Mouse (Mus musculus) intestine, postnatal 0 days (tissue): ENCODE measurements at regions not wholly inside any gene's neighbourhood (a gene's known extent, or its start where the extent isn't known, plus 50 kb on each side); places are given as distances from the start of the nearest gene placed in this dataset.

Experiments used
- ATAC-seq: fragments of 200-750 bp; cut with Nextera tagmentation; 2 replicates; pipeline ENCODE4 v1.8.0; 2017; ENCODE audit warnings: mild to moderate bottlenecking, moderate TSS enrichment, moderate library complexity
- H3K27ac ChIP-seq: fragments of 300-500 bp; sonication (generic); 2 replicates; pipeline ENCODE4 v1.5.1; 2014; ENCODE audit warnings: mild to moderate bottlenecking, low read depth, low read length, moderate library complexity
- H3K27me3 ChIP-seq: fragments of 300-500 bp; sonication (generic); replicated peaks from 2 replicates; pipeline ENCODE4 v1.6.1; 2014; ENCODE audit warnings: low read length, mixed read lengths; ENCODE audit not compliant: control insufficient read depth, insufficient read depth
- H3K36me3 ChIP-seq: fragments of 300-500 bp; sonication (generic); 2 replicates; pipeline ENCODE4 v1.6.1; 2014; ENCODE audit warnings: mild to moderate bottlenecking, moderate library complexity; ENCODE audit not compliant: control insufficient read depth, insufficient read depth
- H3K4me1 ChIP-seq: fragments of 300-500 bp; sonication (generic); replicated peaks from 2 replicates; pipeline ENCODE4 v1.6.1; 2014; ENCODE audit warnings: antibody characterized with exemption, low read length, mixed read lengths; ENCODE audit not compliant: control insufficient read depth, insufficient read depth
- H3K4me2 ChIP-seq: fragments of 300-500 bp; sonication (generic); replicated peaks from 2 replicates; pipeline ENCODE4 v1.6.1; 2014; ENCODE audit warnings: low read depth, mild to moderate bottlenecking, moderate library complexity
- H3K4me3 ChIP-seq: fragments of 300-500 bp; sonication (generic); 2 replicates; pipeline ENCODE4 v1.5.1; 2014; ENCODE audit warnings: low read depth, low read length
- H3K9ac ChIP-seq: fragments of 300-500 bp; sonication (generic); 2 replicates; pipeline ENCODE4 v1.6.1; 2014; ENCODE audit warnings: mild to moderate bottlenecking, low read depth, low read length
- H3K9me3 ChIP-seq: fragments of 300-500 bp; sonication (generic); 2 replicates; pipeline ENCODE4 v1.6.1; 2016; ENCODE audit warnings: mixed run types; ENCODE audit not compliant: control insufficient read depth
- CTCF ChIP-seq: sonication (generic); IDR thresholded peaks from 2 replicates; pipeline ENCODE4 v1.5.1; 2016; ENCODE audit warnings: low read depth, mild to moderate bottlenecking, control low read depth, antibody characterized with exemption, moderate library complexity
- WGBS: fragments of 180-500 bp; shearing (Covaris S2); extraction: QIAGEN DNeasy Blood & Tissue Kit; methylation state at CpG from one replicate; pipeline ENCODE4 v1.1.7; 2014; 5-methylcytosine and 5-hydroxymethylcytosine counted together

DNA sequence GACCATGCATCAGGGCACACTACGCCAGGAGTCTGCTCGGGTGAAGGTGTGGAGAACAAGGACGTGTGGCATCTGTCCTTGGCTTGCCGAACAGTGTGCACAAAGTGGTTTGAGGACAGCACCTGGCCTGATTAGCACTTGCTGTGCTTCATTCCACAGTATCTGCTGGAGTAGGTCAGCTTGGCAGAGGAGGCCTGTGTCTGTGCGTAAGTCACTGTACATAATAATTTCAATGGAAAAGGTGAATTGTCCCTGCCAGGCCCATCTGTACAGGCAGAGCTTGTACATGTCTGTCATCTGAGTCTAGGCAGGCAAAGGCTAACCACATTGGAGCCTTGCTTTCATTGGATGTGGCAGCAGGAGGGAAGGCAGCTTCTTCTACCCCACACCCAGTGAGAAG lies 979.5 kb upstream of the Car8 start:
- Histone ChIP-seq H3K4me2 (no peak overlapping the region), H3K4me1 (no peaks in the 10 kb centered on the region), H3K27ac (no peak overlapping the region), H3K9me3 (no peaks in the 10 kb centered on the region), H3K9ac (no peak overlapping the region), H3K36me3 (no peaks in the 10 kb centered on the region), H3K4me3 (no peak overlapping the region), H3K27me3 (no peaks in the 10 kb centered on the region)
- no peak for TF ChIP-seq CTCF
- ATAC-seq, result no peak
- 87% methylated on average over 5 of the region's 5 CpGs for WGBS

DNA sequence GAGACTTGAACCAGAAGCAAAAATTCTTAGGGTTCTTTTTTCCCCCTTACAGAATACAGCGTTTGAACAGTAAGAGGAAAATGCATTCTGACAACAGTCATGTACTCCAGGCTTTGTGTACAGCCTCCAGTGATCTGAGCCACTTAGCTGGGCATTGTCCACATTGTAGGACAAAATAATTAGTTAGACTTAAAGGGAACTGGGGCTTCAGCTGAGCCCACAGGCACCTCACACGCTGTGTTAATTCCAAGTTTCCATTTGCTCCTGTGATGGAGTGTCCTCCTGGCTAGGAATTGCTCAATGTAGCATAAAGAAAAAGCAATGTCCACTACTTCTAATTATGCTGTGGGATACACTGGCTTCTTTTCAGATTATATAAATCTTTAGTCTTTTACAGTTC lies 969.8 kb upstream of the Car8 start:
- H3K27me3 ChIP-seq, result no peaks in the 10 kb centered on the region
- ATAC-seq, result no peak
- no peak overlapping the region for H3K9ac ChIP-seq
- WGBS, result 83% methylated on average over 2 of the region's 2 CpGs
- H3K4me1 ChIP-seq, result no peaks in the 10 kb centered on the region
- no peak overlapping the region for H3K27ac ChIP-seq
- no peaks in the 10 kb centered on the region for H3K9me3 ChIP-seq
- TF ChIP-seq CTCF, result no peak
- H3K4me2 ChIP-seq, result no peak overlapping the region
- H3K36me3 ChIP-seq, result no peaks in the 10 kb centered on the region
- H3K4me3 ChIP-seq, result no peak overlapping the region

DNA sequence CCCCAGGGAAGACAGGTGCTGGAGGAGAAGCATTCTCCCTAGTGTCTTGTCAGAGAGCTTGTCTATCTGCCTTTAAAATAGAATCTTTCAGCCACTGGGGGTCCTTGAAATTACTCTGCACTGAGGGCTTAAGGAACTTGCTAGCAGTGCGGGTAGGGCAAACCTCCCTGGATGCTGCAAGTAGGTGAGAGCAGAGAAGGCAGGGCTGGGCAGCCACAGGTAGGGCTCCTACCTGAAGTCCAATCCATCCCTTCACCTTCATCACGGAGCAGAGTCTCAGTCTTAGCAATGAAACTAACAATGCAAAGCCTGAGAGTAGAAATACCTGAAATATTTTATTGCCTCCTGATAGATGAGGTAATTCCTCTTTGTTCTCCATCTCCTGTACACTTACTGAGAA lies 961.2 kb upstream of the Car8 start:
- Histone ChIP-seq H3K4me3 (no peak overlapping the region), H3K9ac (no peak overlapping the region), H3K4me2 (no peak overlapping the region), H3K27ac (no peak overlapping the region), H3K4me1 (no peaks in the 10 kb centered on the region), H3K27me3 (no peaks in the 10 kb centered on the region), H3K36me3 (no peaks in the 10 kb centered on the region), H3K9me3 (no peaks in the 10 kb centered on the region)
- ATAC-seq, result no peak
- 65% methylated on average over 2 of the region's 2 CpGs for WGBS
- TF ChIP-seq CTCF, result no peak

DNA sequence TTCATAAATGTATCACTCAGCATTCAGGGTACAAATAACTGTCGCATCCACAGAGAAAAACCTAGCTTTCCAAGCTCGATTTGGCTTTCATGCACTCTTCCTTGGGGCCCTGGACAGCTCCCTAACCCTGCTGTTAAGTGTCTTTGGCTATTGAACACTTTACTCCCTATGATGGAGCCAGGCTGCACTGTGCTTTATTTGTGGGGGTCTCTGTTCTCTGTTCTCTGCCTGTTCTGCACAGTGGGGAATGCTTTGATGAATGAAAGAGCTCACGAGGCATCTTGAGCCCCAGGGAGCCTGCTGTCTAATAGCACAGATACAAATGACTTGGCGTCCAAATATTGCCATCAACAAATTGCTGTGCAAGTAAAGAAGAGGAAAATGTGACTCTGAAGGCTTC lies 957.6 kb upstream of the Car8 start:
- Histone ChIP-seq H3K36me3 (no peaks in the 10 kb centered on the region), H3K9ac (no peak overlapping the region)
- ATAC-seq, result no peak

DNA sequence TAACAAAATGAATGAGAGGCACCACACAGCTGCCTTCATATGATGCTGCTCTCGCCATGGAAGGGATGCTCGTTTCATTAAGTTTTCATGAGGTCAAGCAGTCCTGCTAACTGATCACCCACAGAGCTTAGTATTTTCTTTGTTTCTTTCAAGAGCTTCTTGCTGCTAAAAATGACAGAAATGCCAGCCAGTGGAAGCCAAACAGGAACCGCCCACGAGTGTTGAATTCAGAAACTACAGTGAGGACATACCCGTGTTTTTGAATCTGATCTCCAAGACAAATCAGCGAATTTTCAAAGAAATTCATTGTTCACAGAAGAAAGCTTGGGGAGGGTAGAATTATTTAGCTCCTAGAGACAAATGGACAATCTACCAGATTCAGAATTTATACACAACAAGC lies 954.3 kb upstream of the Car8 start:
- no peak overlapping the region for H3K9ac ChIP-seq
- no peak for TF ChIP-seq CTCF
- H3K27me3 ChIP-seq, result no peaks in the 10 kb centered on the region
- H3K4me1 ChIP-seq, result no peaks in the 10 kb centered on the region
- ATAC-seq, result no peak
- no peaks in the 10 kb centered on the region for H3K36me3 ChIP-seq
- no peak overlapping the region for H3K27ac ChIP-seq
- no peaks in the 10 kb centered on the region for H3K9me3 ChIP-seq
- no peak overlapping the region for H3K4me3 ChIP-seq
- WGBS, result 72% methylated on average over 6 of the region's 6 CpGs
- H3K4me2 ChIP-seq, result no peak overlapping the region

More for the DNA sequence above, 957.6 kb upstream of the Car8 start:
- no peak for TF ChIP-seq CTCF
- H3K4me1 ChIP-seq, result no peaks in the 10 kb centered on the region
- H3K4me3 ChIP-seq, result no peak overlapping the region
- H3K27ac ChIP-seq, result no peak overlapping the region
- no peak overlapping the region for H3K4me2 ChIP-seq
- no peaks in the 10 kb centered on the region for H3K9me3 ChIP-seq
- H3K27me3 ChIP-seq, result no peaks in the 10 kb centered on the region
- 54% methylated on average over 4 of the region's 4 CpGs for WGBS

DNA sequence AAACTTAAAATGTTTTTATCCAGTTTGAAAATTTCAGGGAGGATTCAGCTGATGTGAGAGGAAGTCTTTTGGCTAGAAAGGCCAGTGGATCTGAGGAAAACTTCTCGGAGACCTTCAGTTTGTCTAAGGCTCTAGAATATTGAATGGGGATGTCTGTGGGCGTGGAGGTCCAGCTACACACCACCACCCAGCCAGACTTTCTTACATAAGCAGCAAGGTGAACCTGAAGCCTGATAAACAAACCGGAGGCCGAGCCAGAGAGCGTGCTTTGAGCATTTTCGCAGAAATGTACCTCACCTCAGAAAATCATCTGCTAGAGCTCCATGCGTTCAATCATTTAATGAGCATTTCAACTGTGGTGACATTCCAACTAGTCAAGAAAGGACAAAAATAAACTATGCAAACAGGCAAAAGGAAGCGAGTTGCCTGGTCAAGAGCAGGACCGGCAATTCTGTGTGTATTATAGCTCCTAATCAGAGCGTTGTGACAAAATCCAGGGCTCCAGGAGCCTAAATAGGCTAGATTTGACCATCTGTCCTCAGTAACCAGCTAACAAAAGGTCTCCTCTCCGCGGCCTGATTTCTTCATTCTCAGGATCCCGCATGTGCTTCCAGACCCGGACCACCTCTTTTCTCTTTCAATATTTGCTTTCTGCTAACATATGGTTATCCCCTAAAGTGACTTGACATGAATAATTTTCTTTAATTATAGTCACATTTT lies 946.5 kb upstream of the Car8 start:
- no peaks in the 10 kb centered on the region for H3K27me3 ChIP-seq
- no peaks in the 10 kb centered on the region for H3K4me1 ChIP-seq
- no peak overlapping the region for H3K27ac ChIP-seq
- TF ChIP-seq CTCF, result no peak
- no peaks in the 10 kb centered on the region for H3K36me3 ChIP-seq
- ATAC-seq, result no peak
- WGBS, result 32% methylated on average over 14 of the region's 14 CpGs
- no peak overlapping the region for H3K9ac ChIP-seq
- H3K9me3 ChIP-seq, result no peaks in the 10 kb centered on the region
- H3K4me2 ChIP-seq, result peak overlapping the region; percentile 60
- H3K4me3 ChIP-seq, result no peak overlapping the region
